Mouse (Mus musculus) testis, postnatal 14 days (tissue): ENCODE measurements around the gene Gmfb.

Source experiments
- DNase-seq: peaks from one replicate; pipeline ENCODE4 v3.0.0; 2021; ENCODE audit warnings: low spot score

The Gmfb gene

DNA sequence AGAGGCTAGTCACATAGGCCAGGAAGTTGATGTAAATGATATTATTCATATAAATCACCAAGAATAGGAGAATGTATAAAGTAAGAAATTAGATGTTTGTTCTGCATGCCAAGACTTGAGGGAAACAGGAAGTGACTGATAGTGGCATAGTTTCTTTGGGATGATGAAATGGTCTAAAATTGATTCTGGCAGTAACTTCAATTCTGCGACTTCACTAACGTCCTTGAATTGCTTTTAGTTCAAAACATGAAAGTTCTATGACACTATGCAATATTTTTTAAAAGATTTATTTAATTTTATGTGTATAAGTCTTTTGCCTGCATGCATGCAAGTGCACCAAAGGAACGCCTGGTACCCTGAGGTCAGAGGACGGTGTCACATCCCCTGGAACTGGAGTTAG, 18.8 kb downstream of the Gmfb start:
- DNase-seq = no peak

- no peak for DNase-seq
Measured at GRCm38 (mm10) chr14:46800684-46801345, 21.2 kb downstream of the Gmfb start.

DNA sequence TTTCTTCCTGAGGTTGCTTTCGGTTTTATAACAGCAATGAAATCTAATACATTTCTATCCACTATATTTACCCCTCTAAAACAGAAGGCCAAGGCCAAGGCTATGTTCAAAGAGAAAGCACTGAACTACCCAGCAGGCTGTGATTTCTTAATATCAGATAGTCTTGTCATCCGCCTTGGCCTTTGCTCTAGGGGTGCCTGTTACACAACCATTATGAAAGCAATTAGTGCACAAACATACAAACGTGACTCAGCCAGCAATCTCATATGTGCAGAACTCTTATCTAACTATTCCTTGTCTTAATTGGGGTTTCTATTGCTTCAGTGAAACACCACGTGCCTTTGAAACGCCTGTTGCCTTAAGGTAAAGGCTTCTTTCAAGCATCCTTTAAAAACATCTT, 27.9 kb downstream of the Gmfb start:
- DNase-seq = peak; percentile 23

DNA sequence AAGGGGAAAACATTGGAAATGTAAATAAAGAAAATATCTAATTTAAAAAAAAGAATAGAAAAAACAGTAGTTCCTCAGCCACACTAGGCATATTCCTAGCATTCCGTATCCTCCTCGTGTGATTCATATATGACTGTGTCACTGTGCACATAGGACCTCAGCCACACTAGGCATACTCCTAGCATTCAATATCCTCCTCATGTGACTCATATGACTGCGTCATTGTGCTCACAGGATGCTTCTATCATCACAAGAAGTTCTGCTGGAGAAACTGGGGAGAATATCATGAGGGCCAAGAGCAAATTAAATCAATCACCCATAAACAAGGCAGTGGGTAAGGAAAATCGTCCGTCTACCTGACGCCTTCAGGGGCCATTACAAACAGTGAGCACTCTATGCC, 31.3 kb downstream of the Gmfb start:
- no peak for DNase-seq

DNA sequence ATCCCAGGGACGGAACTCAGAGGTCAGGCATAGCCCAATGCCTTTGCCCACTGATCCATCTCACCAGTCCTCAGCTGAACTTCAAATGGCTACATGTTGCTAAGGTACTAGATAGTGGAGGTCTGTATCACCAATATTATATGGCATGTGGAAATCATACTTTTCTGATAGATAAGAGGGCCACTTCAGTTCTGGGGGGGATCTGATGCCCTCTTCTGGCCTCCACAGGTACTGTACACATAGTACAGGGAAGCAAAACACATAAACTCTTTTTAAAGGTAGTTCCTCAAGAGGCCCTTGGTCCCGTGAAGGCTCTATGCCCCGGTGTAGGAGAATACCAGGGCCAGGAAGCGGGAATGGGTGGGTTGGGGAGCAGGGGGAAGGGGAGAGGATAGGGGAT, 31.7 kb downstream of the Gmfb start:
- DNase-seq = no peak

- no peak for DNase-seq
Measured at GRCm38 (mm10) chr14:46788505-46788901, 33.5 kb downstream of the Gmfb start.

- peak; percentile 90 for DNase-seq
Measured at GRCm38 (mm10) chr14:46787787-46788504, 34.1 kb downstream of the Gmfb start, which contains the start of gene Cnih1. Gene Cnih1, minus strand, starts transcription at chr14:46788411.

- DNase-seq = no peak
Measured at GRCm38 (mm10) chr14:46787454-46787786, 34.6 kb downstream of the Gmfb start.

DNA sequence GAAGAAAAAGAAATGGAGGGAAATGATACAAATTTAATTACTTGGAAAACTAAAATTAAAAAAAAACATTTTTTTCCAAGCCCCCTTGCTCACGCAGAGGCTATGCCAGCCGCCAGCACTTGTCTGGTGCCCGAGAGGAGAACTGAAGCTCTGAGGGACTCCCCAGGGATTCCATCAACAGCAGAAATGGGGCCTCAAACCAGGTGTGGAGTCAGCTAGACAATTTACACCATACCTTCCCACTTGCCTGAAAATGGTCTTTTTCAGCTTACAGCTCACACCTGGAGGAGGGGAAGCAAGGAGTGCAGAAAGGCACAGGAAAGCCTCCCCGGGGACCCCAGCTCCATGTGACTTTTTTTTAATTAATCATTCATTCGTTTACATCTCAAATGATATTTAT, 36.8 kb downstream of the Gmfb start:
- DNase-seq = no peak

DNA sequence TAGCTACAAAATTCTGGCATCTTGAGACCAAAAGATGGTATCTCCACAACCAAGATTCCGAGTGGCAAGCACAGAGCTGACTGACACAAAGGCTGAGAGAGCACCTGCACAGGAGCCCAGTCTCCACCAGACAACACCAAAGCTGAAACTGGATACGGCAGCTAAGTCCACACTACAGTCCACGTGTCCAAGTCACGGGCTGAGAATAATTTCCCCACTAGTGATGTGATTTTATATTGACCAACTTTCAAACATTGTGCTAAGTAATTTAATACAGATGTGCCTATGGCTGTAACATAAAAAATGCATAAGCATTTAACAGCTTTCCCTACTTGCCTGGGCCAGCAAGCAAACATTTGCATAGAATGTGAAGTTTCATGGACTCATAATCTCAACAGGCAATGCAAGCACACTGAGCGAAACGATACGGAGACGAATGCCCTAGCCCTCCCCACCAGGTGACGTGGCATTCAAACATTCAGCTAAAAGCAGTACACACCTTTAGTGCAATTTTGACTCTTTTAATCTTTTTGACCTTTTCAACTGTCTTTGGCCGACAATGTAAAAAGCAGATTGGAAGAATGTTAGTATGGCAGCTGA, 38.6 kb downstream of the Gmfb start:
- DNase-seq = no peak

GRCm38 (mm10) chr14:46782187-46782828, 39.7 kb downstream of the Gmfb start:
- no peak for DNase-seq

- no peak for DNase-seq
Measured at GRCm38 (mm10) chr14:46781086-46781485, 41.0 kb downstream of the Gmfb start.

GRCm38 (mm10) chr14:46779217-46779616, 42.8 kb downstream of the Gmfb start:
- peak; percentile 33 for DNase-seq

- DNase-seq = no peak
Measured at GRCm38 (mm10) chr14:46778756-46779155, 43.3 kb downstream of the Gmfb start.

DNA sequence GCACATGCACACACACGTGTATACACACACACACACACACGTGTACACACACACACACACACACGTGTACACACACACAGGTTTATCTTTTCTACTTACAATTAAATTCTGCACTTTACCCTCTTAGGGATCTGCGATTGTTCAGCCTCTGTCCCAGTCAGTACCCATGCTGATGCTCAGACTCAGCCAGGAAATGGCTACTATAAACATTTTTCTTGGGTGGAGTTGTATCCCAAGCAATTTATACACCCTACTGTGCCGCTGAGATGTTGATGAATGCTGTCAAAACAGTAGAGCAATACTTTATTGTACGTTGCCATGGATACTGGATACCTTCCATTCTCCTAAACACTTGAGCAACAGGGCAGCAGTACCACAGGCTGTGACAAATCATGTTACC, 52.0 kb downstream of the Gmfb start:
- no peak for DNase-seq

DNA sequence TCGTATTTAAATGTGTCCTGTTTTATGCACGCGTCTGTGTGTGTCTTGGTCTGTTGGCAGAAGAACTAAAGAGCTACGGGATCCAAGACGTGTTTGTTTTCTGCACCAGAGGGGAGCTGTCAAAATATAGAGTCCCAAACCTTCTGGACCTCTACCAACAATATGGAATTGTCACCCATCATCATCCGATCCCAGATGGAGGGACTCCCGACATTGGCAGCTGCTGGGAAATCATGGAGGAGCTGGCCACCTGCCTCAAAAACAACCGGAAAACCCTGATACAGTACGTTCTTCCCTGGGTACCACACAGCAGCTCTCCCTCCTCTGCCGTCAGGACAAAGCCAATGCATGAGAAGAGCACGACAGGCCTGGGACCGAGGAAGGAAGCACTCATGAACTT, 54.9 kb downstream of the Gmfb start:
- DNase-seq = no peak

DNA sequence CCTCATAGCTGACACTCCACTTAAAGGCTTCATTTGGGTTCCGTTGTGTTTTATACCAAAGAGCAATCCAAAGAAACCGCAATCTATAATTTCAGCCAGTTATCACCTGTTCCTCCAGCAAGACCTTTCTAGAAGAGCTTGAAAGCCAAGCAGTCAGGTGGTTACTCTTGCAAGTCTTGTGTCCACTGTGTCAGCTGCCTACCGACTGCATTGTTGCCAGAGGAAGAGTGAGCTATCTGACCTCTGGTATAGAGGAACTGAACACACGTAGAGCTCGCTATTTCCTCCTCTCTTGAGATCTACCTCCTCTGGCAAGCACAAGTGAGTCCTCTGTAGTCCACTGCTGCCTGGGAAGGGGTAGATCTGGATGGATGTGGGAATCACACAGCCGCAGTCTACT, 60.9 kb downstream of the Gmfb start:
- no peak for DNase-seq

DNA sequence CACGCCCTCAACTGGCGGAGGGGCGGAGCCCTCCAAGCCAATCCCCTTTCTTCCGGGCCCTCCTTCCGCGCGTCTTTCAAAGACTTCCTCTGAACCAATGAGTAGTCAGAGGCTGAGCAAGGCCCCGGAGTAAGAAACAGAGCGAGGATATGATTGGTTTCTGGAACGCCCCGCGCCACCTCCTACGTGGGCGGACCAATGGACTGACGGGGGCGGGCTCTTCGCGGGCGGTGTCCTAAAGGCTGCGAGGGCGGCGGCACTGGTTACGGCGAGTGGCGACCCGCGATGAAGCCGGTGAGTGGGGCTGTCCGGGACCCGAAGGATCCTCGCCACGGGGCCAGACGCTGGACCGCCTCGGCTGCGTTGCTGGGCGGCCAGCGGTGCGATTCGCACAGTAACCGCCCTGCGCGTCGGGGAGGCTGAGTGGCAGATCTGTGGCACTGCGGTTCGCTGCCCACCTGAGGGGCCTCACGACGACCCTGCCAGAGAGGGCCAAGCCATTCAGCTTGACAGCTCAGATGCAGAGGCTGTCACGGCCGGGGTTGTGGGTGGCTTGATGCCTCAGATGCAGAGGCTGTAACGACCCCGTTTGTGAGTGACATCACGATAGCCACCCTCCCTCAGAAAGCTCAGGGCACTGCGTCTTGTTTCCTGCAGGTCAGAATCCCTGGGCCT, 61.5 kb downstream of the Gmfb start, which contains the start of gene Cdkn3:
TSS of gene Cdkn3 (plus strand) at position 187 of the 675 bp plus-strand sequence.
- peak; percentile 95 for DNase-seq

- no peak for DNase-seq
Measured at GRCm38 (mm10) chr14:46759970-46760354, 62.1 kb downstream of the Gmfb start.
